Mouse (Mus musculus) heart, embryonic 12.5 days (tissue): ENCODE results near the gene Herc3. TPM values are rescaled to one million over a fixed set of nuclear protein-coding genes. Genes with fewer than 3 reads are reported as not detected.
"Not testable (repeated sequence)": the region's sequence is repeated elsewhere in the genome, so short reads cannot be mapped to it uniquely, and the experiment has no call there.

Experiments used
- ATAC-seq: fragments of 200-750 bp; cut with Nextera tagmentation; 2 replicates; pipeline ENCODE4 v1.8.0; 2017; ENCODE audit warnings: moderate TSS enrichment, moderate library complexity; ENCODE audit not compliant: insufficient number of reproducible peaks, low FRiP score
- H3K27ac ChIP-seq: fragments of 300-500 bp; sonication (generic); 2 replicates; pipeline ENCODE4 v1.5.1; 2016; ENCODE audit warnings: mild to moderate bottlenecking, moderate library complexity; ENCODE audit not compliant: poor library complexity, severe bottlenecking
- H3K27me3 ChIP-seq: fragments of 300-500 bp; sonication (generic); replicated peaks from 2 replicates; pipeline ENCODE4 v1.6.1; 2016; ENCODE audit warnings: mild to moderate bottlenecking, moderate library complexity
- H3K36me3 ChIP-seq: fragments of 300-500 bp; sonication (generic); 2 replicates; pipeline ENCODE4 v1.6.1; 2016; ENCODE audit warnings: mild to moderate bottlenecking, moderate library complexity
- H3K4me1 ChIP-seq: fragments of 300-500 bp; sonication (generic); replicated peaks from 2 replicates; pipeline ENCODE4 v1.6.1; 2016; ENCODE audit warnings: mild to moderate bottlenecking
- H3K4me2 ChIP-seq: fragments of 300-500 bp; sonication (generic); 2 replicates; pipeline ENCODE4 v1.6.1; 2016; ENCODE audit warnings: mild to moderate bottlenecking, moderate library complexity
- H3K4me3 ChIP-seq: fragments of 300-500 bp; sonication (generic); 2 replicates; pipeline ENCODE4 v1.5.1; 2016; ENCODE audit warnings: mild to moderate bottlenecking
- H3K9ac ChIP-seq: fragments of 300-500 bp; sonication (generic); 2 replicates; pipeline ENCODE4 v1.6.1; 2016; ENCODE audit warnings: mild to moderate bottlenecking, moderate library complexity
- H3K9me3 ChIP-seq: fragments of 300-500 bp; sonication (generic); replicated peaks from 2 replicates; pipeline ENCODE4 v1.6.1; 2016; ENCODE audit warnings: mild to moderate bottlenecking, moderate library complexity
- WGBS: fragments of 180-500 bp; shearing (Covaris S2); methylation state at CpG from one replicate; pipeline ENCODE4 v1.1.7; 2016; 5-methylcytosine and 5-hydroxymethylcytosine counted together
- polyA plus RNA-seq: library from polyadenylated mRNA; unstranded; fragments of >200 nt; fragmentation: Nextera tagmentation; extraction: Ambion mirVana; gene quantifications from 2 replicates; pipeline ENCODE4 v1.2.1, GENCODE M21; 2016

Herc3 gene
- 38.3 and 39.2 TPM in 2 replicates for polyA plus RNA-seq

GRCm38 (mm10) chr6:58831232-58832009 lies at the start of gene Herc3:
Gene Herc3, plus strand, starts transcription at chr6:58831465.
- Histone ChIP-seq H3K27me3 (0 out of 2 replicates have a peak, but pooled peaks cover 3% of the 10 kb centered on the region), H3K4me2 (peak within 1 kb of the TSS; percentile 91), H3K9me3 (no peaks in the 10 kb centered on the region), H3K4me3 (peak within 1 kb of the TSS; percentile 79), H3K36me3 (no peaks in the 10 kb centered on the region), H3K9ac (peak within 1 kb of the TSS; percentile 85), H3K27ac (peak within 1 kb of the TSS; percentile 84), H3K4me1 (peaks cover 5% of the 10 kb centered on the region)
- under 1% methylated on average over 68 of the region's 83 CpGs for WGBS
- ATAC-seq = peak; percentile 91

GRCm38 (mm10) chr6:58801394-58801793 lies 29.9 kb upstream of the Herc3 start:
- Histone ChIP-seq H3K9ac (no peak overlapping the region), H3K4me2 (no peak overlapping the region), H3K27me3 (no peaks in the 10 kb centered on the region), H3K4me3 (no peak overlapping the region), H3K4me1 (no peaks in the 10 kb centered on the region), H3K27ac (no peak overlapping the region), H3K9me3 (no peaks in the 10 kb centered on the region), H3K36me3 (no peaks in the 10 kb centered on the region)
- ATAC-seq = no peak

GRCm38 (mm10) chr6:58814381-58814780 lies 16.9 kb upstream of the Herc3 start:
- Histone ChIP-seq H3K27ac (no peak overlapping the region), H3K36me3 (no peaks in the 10 kb centered on the region), H3K27me3 (no peaks in the 10 kb centered on the region), H3K4me3 (no peak overlapping the region), H3K9me3 (no peaks in the 10 kb centered on the region), H3K4me1 (no peaks in the 10 kb centered on the region), H3K4me2 (no peak overlapping the region), H3K9ac (no peak overlapping the region)
- no peak for ATAC-seq

GRCm38 (mm10) chr6:58817037-58817436 lies 14.2 kb upstream of the Herc3 start:
- not testable (repeated sequence) for ATAC-seq, H3K9me3 ChIP-seq, H3K4me1 ChIP-seq, H3K36me3 ChIP-seq, H3K4me2 ChIP-seq, H3K4me3 ChIP-seq, H3K27ac ChIP-seq, H3K27me3 ChIP-seq, H3K9ac ChIP-seq
- 95% methylated on average over 6 of the region's 11 CpGs for WGBS

- Histone ChIP-seq H3K4me3 (no peak overlapping the region), H3K36me3 (no peaks in the 10 kb centered on the region), H3K27ac (no peak overlapping the region), H3K27me3 (0 out of 2 replicates have a peak, but pooled peaks cover 3% of the 10 kb centered on the region), H3K9ac (no peak overlapping the region), H3K9me3 (no peaks in the 10 kb centered on the region), H3K4me1 (no peaks in the 10 kb centered on the region), H3K4me2 (no peak overlapping the region)
- 76% methylated on average over 2 of the region's 2 CpGs for WGBS
- no peak for ATAC-seq
These were observed 5.6 kb upstream of the Herc3 start for GRCm38 (mm10) chr6:58825619-58826018.

GRCm38 (mm10) chr6:58826089-58826488 lies 5.2 kb upstream of the Herc3 start:
- Histone ChIP-seq H3K36me3 (no peaks in the 10 kb centered on the region), H3K4me3 (no peak overlapping the region), H3K27me3 (0 out of 2 replicates have a peak, but pooled peaks cover 3% of the 10 kb centered on the region), H3K4me2 (no peak overlapping the region), H3K9ac (no peak overlapping the region), H3K9me3 (no peaks in the 10 kb centered on the region), H3K27ac (no peak overlapping the region), H3K4me1 (no peaks in the 10 kb centered on the region)
- ATAC-seq = no peak
- WGBS = 68% methylated on average over 2 of the region's 2 CpGs

GRCm38 (mm10) chr6:58828582-58828981 lies 2.7 kb upstream of the Herc3 start:
- Histone ChIP-seq H3K36me3 (no peaks in the 10 kb centered on the region), H3K9me3 (no peaks in the 10 kb centered on the region)

GRCm38 (mm10) chr6:58830840-58831231 lies 429 bp upstream of the Herc3 start:
- H3K9me3 ChIP-seq = no peaks in the 10 kb centered on the region
- H3K36me3 ChIP-seq = no peaks in the 10 kb centered on the region
- peaks cover 3% of the 10 kb centered on the region for H3K4me1 ChIP-seq
- H3K27ac ChIP-seq = peak overlapping the region; percentile 84; the same call in 1 of the 2 replicates
- H3K4me2 ChIP-seq = peak overlapping the region; percentile 91
- H3K4me3 ChIP-seq = peak overlapping the region; percentile 79
- WGBS = 11% methylated on average over 7 of the region's 7 CpGs
- ATAC-seq = peak; percentile 18; the same call in 1 of the 2 replicates
- H3K27me3 ChIP-seq = 0 out of 2 replicates have a peak, but pooled peaks cover 3% of the 10 kb centered on the region
- H3K9ac ChIP-seq = peak overlapping the region; percentile 85; the same call in 1 of the 2 replicates

More at GRCm38 (mm10) chr6:58828582-58828981, 2.7 kb upstream of the Herc3 start:
- Histone ChIP-seq H3K4me1 (peaks cover 3% of the 10 kb centered on the region), H3K4me2 (no peak overlapping the region), H3K27me3 (0 out of 2 replicates have a peak, but pooled peaks cover 3% of the 10 kb centered on the region), H3K27ac (no peak overlapping the region), H3K9ac (no peak overlapping the region), H3K4me3 (no peak overlapping the region)
- no peak for ATAC-seq
- 88% methylated on average over 1 of the region's 1 CpGs for WGBS

- H3K9me3 ChIP-seq = no peaks in the 10 kb centered on the region
- H3K36me3 ChIP-seq = no peaks in the 10 kb centered on the region
- 0 out of 2 replicates have a peak, but pooled peaks cover 3% of the 10 kb centered on the region for H3K27me3 ChIP-seq
- no peak for ATAC-seq
- H3K4me1 ChIP-seq = peaks cover 8% of the 10 kb centered on the region
- H3K4me2 ChIP-seq = peak overlapping the region; percentile 91
- peak overlapping the region; percentile 79 for H3K4me3 ChIP-seq
- H3K9ac ChIP-seq = no peak overlapping the region
- WGBS = 41% methylated on average over 7 of the region's 7 CpGs
- no peak overlapping the region for H3K27ac ChIP-seq
These were observed 1.3 kb downstream of the Herc3 start for GRCm38 (mm10) chr6:58832591-58833018.

GRCm38 (mm10) chr6:58834470-58834869 lies 3.2 kb downstream of the Herc3 start:
- H3K9me3 ChIP-seq = no peaks in the 10 kb centered on the region
- H3K27ac ChIP-seq = no peak overlapping the region
- H3K4me2 ChIP-seq = no peak overlapping the region
- no peaks in the 10 kb centered on the region for H3K36me3 ChIP-seq
- no peak for ATAC-seq
- no peak overlapping the region for H3K4me3 ChIP-seq
- peaks cover 12% of the 10 kb centered on the region for H3K4me1 ChIP-seq
- WGBS = 86% methylated on average over 7 of the region's 7 CpGs
- H3K9ac ChIP-seq = no peak overlapping the region
- 0 out of 2 replicates have a peak, but pooled peaks cover 3% of the 10 kb centered on the region for H3K27me3 ChIP-seq

- ATAC-seq = no peak
- H3K27me3 ChIP-seq = no peaks in the 10 kb centered on the region
- H3K4me2 ChIP-seq = no peak overlapping the region
- H3K27ac ChIP-seq = no peak overlapping the region
- no peak overlapping the region for H3K4me3 ChIP-seq
- peaks cover 12% of the 10 kb centered on the region for H3K4me1 ChIP-seq
- H3K36me3 ChIP-seq = no peaks in the 10 kb centered on the region
- no peaks in the 10 kb centered on the region for H3K9me3 ChIP-seq
- H3K9ac ChIP-seq = no peak overlapping the region
- WGBS = 87% methylated on average over 1 of the region's 1 CpGs
These were observed 4.3 kb downstream of the Herc3 start for GRCm38 (mm10) chr6:58835591-58835990.
